Mouse (Mus musculus): ENCODE measurements around the gene Slc35b1. TPM values are rescaled to one million over a fixed set of nuclear protein-coding genes. Genes with fewer than 3 reads are reported as not detected.

Slc35b1 gene
- polyA plus RNA-seq, 1 experiment from 2014 or later: 96.8 TPM

GRCm38 (mm10) chr11:95368231-95368823, 16.2 kb upstream of the Slc35b1 start:
- ATAC-seq: no peak
- Histone ChIP-seq H3K4me1 (ENCODE audit: insufficient read depth, low read depth, low read length) (peaks cover 10% of the 10 kb centered on the region; the same call in 1 of the 2 replicates), H3K4me3 (ENCODE audit: low read depth, low read length) (no peak overlapping the region), H3K27me3 (replicated peaks; ENCODE audit: insufficient read depth, low read length) (no peaks in the 10 kb centered on the region), H3K27ac (ENCODE audit: low read length) (no peak overlapping the region), H3K9me3 (ENCODE audit: low read length) (no peaks in the 10 kb centered on the region), H3K4me2 (replicated peaks; ENCODE audit: low read depth, low read length) (no peak overlapping the region), H3K36me3 (ENCODE audit: insufficient read depth, low read length) (peaks cover 7% of the 10 kb centered on the region), H3K9ac (replicated peaks; ENCODE audit: low read depth) (no peak overlapping the region)
- 94% methylated on average over 8 of the region's 8 CpGs for WGBS
- DNase-seq (ENCODE audit: low spot score): no peak
- TF ChIP-seq EP300 (IDR thresholded peaks at IDR 0.05) (no peak), CTCF (IDR thresholded peaks at IDR 0.05) (no peak)

- H3K4me2 ChIP-seq (replicated peaks; ENCODE audit: low read depth, low read length): no peak overlapping the region
- no peak for DNase-seq (ENCODE audit: low spot score)
- peaks cover 10% of the 10 kb centered on the region; the same call in 1 of the 2 replicates for H3K4me1 ChIP-seq (ENCODE audit: insufficient read depth, low read depth, low read length)
- no peaks in the 10 kb centered on the region for H3K27me3 ChIP-seq (replicated peaks; ENCODE audit: insufficient read depth, low read length)
- 82% methylated on average over 4 of the region's 4 CpGs for WGBS
- no peaks in the 10 kb centered on the region for H3K9me3 ChIP-seq (ENCODE audit: low read length)
- H3K4me3 ChIP-seq (ENCODE audit: low read depth, low read length): no peak overlapping the region
- peaks cover 9% of the 10 kb centered on the region for H3K36me3 ChIP-seq (ENCODE audit: insufficient read depth, low read length)
- H3K27ac ChIP-seq (ENCODE audit: low read length): no peak overlapping the region
- TF ChIP-seq EP300 (IDR thresholded peaks at IDR 0.05): no peak
- TF ChIP-seq CTCF (IDR thresholded peaks at IDR 0.05): no peak
- no peak for ATAC-seq
- no peak overlapping the region for H3K9ac ChIP-seq (replicated peaks; ENCODE audit: low read depth)
These were observed 15.6 kb upstream of the Slc35b1 start for GRCm38 (mm10) chr11:95368871-95369270.

- Histone ChIP-seq H3K27ac (ENCODE audit: low read length) (peak overlapping the region; percentile 38; the same call in 1 of the 2 replicates), H3K4me1 (ENCODE audit: insufficient read depth, low read depth, low read length) (peaks cover 10% of the 10 kb centered on the region; the same call in 1 of the 2 replicates), H3K36me3 (ENCODE audit: insufficient read depth, low read length) (peaks cover 17% of the 10 kb centered on the region), H3K27me3 (replicated peaks; ENCODE audit: insufficient read depth, low read length) (no peaks in the 10 kb centered on the region), H3K4me2 (replicated peaks; ENCODE audit: low read depth, low read length) (no peak overlapping the region), H3K9me3 (ENCODE audit: low read length) (no peaks in the 10 kb centered on the region), H3K9ac (replicated peaks; ENCODE audit: low read depth) (no peak overlapping the region), H3K4me3 (ENCODE audit: low read depth, low read length) (no peak overlapping the region)
- peak; percentile 74 for ATAC-seq
- DNase-seq (ENCODE audit: low spot score): peak; percentile 86
- TF ChIP-seq CTCF (IDR thresholded peaks at IDR 0.05) (no peak), EP300 (IDR thresholded peaks at IDR 0.05) (no peak)
- WGBS: 63% methylated on average over 15 of the region's 15 CpGs
These were observed 14.3 kb upstream of the Slc35b1 start for GRCm38 (mm10) chr11:95369964-95370890.

- H3K9ac ChIP-seq (replicated peaks; ENCODE audit: low read depth): no peak overlapping the region
- TF ChIP-seq EP300 (IDR thresholded peaks at IDR 0.05) (no peak), CTCF (IDR thresholded peaks at IDR 0.05) (no peak)
- H3K4me3 ChIP-seq (ENCODE audit: low read depth, low read length): no peak overlapping the region
- H3K9me3 ChIP-seq (ENCODE audit: low read length): no peaks in the 10 kb centered on the region
- no peak for DNase-seq (ENCODE audit: low spot score)
- peaks cover 21% of the 10 kb centered on the region for H3K36me3 ChIP-seq (ENCODE audit: insufficient read depth, low read length)
- ATAC-seq: no peak
- H3K4me2 ChIP-seq (replicated peaks; ENCODE audit: low read depth, low read length): no peak overlapping the region
- no peak overlapping the region for H3K27ac ChIP-seq (ENCODE audit: low read length)
- H3K27me3 ChIP-seq (replicated peaks; ENCODE audit: insufficient read depth, low read length): no peaks in the 10 kb centered on the region
- 93% methylated on average over 7 of the region's 7 CpGs for WGBS
- H3K4me1 ChIP-seq (ENCODE audit: insufficient read depth, low read depth, low read length): peaks cover 10% of the 10 kb centered on the region; the same call in 1 of the 2 replicates
These were observed 13.3 kb upstream of the Slc35b1 start for GRCm38 (mm10) chr11:95371182-95371581.

- no peak overlapping the region for H3K4me3 ChIP-seq (ENCODE audit: low read depth, low read length)
- WGBS: 56% methylated on average over 9 of the region's 9 CpGs
- H3K4me1 ChIP-seq (ENCODE audit: insufficient read depth, low read depth, low read length): no peaks in the 10 kb centered on the region
- H3K27ac ChIP-seq (ENCODE audit: low read length): no peak overlapping the region
- ATAC-seq (no peak), DNase-seq (ENCODE audit: low spot score) (no peak)
- H3K36me3 ChIP-seq (ENCODE audit: insufficient read depth, low read length): peaks cover 25% of the 10 kb centered on the region
- no peak overlapping the region for H3K9ac ChIP-seq (replicated peaks; ENCODE audit: low read depth)
- H3K9me3 ChIP-seq (ENCODE audit: low read length): no peaks in the 10 kb centered on the region
- no peaks in the 10 kb centered on the region for H3K27me3 ChIP-seq (replicated peaks; ENCODE audit: insufficient read depth, low read length)
- no peak overlapping the region for H3K4me2 ChIP-seq (replicated peaks; ENCODE audit: low read depth, low read length)
- TF ChIP-seq EP300 (IDR thresholded peaks at IDR 0.05): no peak
- no peak for TF ChIP-seq CTCF (IDR thresholded peaks at IDR 0.05)
These were observed 5.6 kb upstream of the Slc35b1 start for GRCm38 (mm10) chr11:95378926-95379325.

- DNase-seq (ENCODE audit: low spot score) (no peak), ATAC-seq (no peak)
- H3K27me3 ChIP-seq (replicated peaks; ENCODE audit: insufficient read depth, low read length): no peaks in the 10 kb centered on the region
- WGBS: 58% methylated on average over 5 of the region's 5 CpGs
- no peaks in the 10 kb centered on the region for H3K9me3 ChIP-seq (ENCODE audit: low read length)
- H3K4me3 ChIP-seq (ENCODE audit: low read depth, low read length): no peak overlapping the region
- no peak overlapping the region for H3K9ac ChIP-seq (replicated peaks; ENCODE audit: low read depth)
- H3K36me3 ChIP-seq (ENCODE audit: insufficient read depth, low read length): peaks cover 22% of the 10 kb centered on the region
- no peaks in the 10 kb centered on the region for H3K4me1 ChIP-seq (ENCODE audit: insufficient read depth, low read depth, low read length)
- TF ChIP-seq CTCF (IDR thresholded peaks at IDR 0.05) (no peak), EP300 (IDR thresholded peaks at IDR 0.05) (no peak)
- no peak overlapping the region for H3K27ac ChIP-seq (ENCODE audit: low read length)
- no peak overlapping the region for H3K4me2 ChIP-seq (replicated peaks; ENCODE audit: low read depth, low read length)
These were observed 4.9 kb upstream of the Slc35b1 start for GRCm38 (mm10) chr11:95379552-95379951.

Data from lung, postnatal 0 days (tissue).